Mouse (Mus musculus): ENCODE measurements around the gene Cdca5. TPM values are rescaled to one million over a fixed set of nuclear protein-coding genes. Genes with fewer than 3 reads are reported as not detected.
A peak's percentile ranks its signal among the peaks of the same experiment; 100 is the strongest.
"Not testable (repeated sequence)": the region's sequence is repeated elsewhere in the genome, so short reads cannot be mapped to it uniquely, and the experiment has no call there.

Gene Cdca5
- polyA plus RNA-seq, 1 experiment from 2014 or later, result 6.8 TPM

- Histone ChIP-seq H3K9me3 (ENCODE audit: control insufficient read depth, low read length) (no peaks in the 10 kb centered on the region), H3K4me1 (replicated peaks; ENCODE audit: control insufficient read depth, insufficient read depth, low read length) (0 out of 2 replicates have a peak, but pooled peaks cover 4% of the 10 kb centered on the region)
Measured at GRCm38 (mm10) chr19:6127760-6128341, 43.1 kb downstream of the Cdca5 start, which contains the start of gene Snx15. Snx15 (minus strand) TSS chr19:6128304.

DNA sequence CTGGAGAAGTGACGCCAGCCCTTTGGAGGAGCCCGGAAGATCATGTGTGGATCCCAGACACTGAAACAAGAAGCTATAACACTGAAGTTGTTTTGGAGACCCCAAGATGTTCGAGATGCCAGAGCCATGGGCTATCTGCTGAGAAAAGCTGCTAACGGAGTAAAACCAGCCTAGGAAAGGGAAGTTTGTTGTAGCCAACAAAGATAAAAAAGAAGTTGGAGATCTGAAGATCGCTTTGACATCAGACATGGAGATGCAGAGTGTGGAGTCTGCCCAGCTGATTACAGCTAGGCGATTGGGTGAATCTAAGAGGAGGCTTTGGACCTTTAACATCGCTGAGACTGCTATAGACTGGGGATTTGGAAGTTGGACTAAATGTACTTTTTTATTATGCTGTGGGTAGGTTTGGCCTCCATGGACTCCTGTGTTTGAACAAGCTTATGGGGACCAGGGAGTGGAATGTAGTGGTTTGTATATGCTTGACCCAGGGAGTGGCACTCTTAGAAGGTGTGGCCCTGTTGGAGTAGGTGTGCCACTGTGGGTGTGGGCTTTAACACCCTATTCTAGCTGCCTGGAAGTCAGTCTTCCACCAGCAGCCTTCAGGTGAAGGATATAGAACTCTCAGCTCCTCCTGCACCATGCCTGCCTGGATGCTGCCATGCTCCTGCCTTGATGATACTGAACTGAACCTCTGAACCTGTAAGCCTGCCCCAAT lies 45.8 kb downstream of the Cdca5 start:
- peaks cover 14% of the 10 kb centered on the region for H3K36me3 ChIP-seq (replicated peaks; ENCODE audit: control insufficient read depth, insufficient read depth)
- H3K9me3 ChIP-seq (ENCODE audit: control insufficient read depth, low read length); H3K4me2 ChIP-seq (replicated peaks); H3K27ac ChIP-seq; H3K9ac ChIP-seq; ATAC-seq (ENCODE audit: low FRiP score); H3K27me3 ChIP-seq (ENCODE audit: control insufficient read depth, insufficient read depth, low read length); DNase-seq (ENCODE audit: low spot score); H3K4me3 ChIP-seq (replicated peaks; ENCODE audit: low read length); H3K4me1 ChIP-seq (replicated peaks; ENCODE audit: control insufficient read depth, insufficient read depth, low read length): not testable (repeated sequence)
- 78% methylated on average over 7 of the region's 7 CpGs for WGBS

More at GRCm38 (mm10) chr19:6127760-6128341, 43.1 kb downstream of the Cdca5 start, which contains the start of gene Snx15:
- peak; percentile 94 for ATAC-seq (ENCODE audit: low FRiP score)
- Histone ChIP-seq H3K27ac (peak within 1 kb of the TSS; percentile 90), H3K4me3 (replicated peaks; ENCODE audit: low read length) (peak within 1 kb of the TSS; percentile 55), H3K4me2 (replicated peaks) (peak within 1 kb of the TSS; percentile 57), H3K9ac (peak within 1 kb of the TSS; percentile 74), H3K27me3 (ENCODE audit: control insufficient read depth, insufficient read depth, low read length) (no peaks in the 10 kb centered on the region), H3K36me3 (replicated peaks; ENCODE audit: control insufficient read depth, insufficient read depth) (no peaks in the 10 kb centered on the region; the same call in 1 of the 2 replicates)
- whole genome bisulfite sequencing, result under 1% methylated on average over 32 of the region's 32 CpGs
- peak; percentile 90 for DNase-seq (ENCODE audit: low spot score)

DNA sequence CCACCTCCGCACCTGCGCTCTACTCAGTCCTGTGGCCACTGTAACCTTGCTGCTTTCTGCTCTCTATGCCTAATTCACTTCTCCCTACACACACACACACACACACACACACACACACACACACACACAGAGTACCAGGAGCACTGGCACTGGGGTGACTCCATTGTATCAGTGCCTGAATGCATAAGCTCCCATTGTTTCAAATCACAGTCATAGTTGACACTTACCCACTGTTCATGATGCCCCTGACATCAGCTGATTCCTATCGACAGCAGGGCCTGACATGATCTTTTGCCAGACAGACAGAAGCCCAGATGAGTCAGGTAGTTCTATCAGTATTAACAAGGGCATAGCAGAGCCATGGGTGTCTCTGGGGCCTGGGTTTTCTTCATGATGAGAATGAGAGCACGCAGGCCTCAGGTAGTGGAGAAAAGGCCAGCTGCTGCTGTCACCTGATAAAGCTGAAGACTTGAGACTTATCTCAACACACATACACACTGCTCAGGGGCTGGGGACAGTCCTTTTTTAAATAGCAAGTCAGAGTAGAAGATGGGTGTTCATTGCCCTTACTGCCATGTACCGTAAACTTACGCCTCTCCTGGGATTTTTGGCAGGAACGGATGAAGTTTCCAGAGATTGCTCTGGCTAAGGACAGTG lies 47.5 kb downstream of the Cdca5 start:
- Histone ChIP-seq H3K27ac (no peak overlapping the region), H3K9me3 (ENCODE audit: control insufficient read depth, low read length) (no peaks in the 10 kb centered on the region), H3K36me3 (replicated peaks; ENCODE audit: control insufficient read depth, insufficient read depth) (peaks cover 30% of the 10 kb centered on the region), H3K4me1 (replicated peaks; ENCODE audit: control insufficient read depth, insufficient read depth, low read length) (0 out of 2 replicates have a peak, but pooled peaks cover 4% of the 10 kb centered on the region), H3K4me3 (replicated peaks; ENCODE audit: low read length) (no peak overlapping the region), H3K27me3 (ENCODE audit: control insufficient read depth, insufficient read depth, low read length) (no peaks in the 10 kb centered on the region), H3K4me2 (replicated peaks) (no peak overlapping the region), H3K9ac (no peak overlapping the region)
- ATAC-seq (ENCODE audit: low FRiP score) (no peak), DNase-seq (ENCODE audit: low spot score) (no peak)
- 81% methylated on average over 7 of the region's 7 CpGs for WGBS

DNA sequence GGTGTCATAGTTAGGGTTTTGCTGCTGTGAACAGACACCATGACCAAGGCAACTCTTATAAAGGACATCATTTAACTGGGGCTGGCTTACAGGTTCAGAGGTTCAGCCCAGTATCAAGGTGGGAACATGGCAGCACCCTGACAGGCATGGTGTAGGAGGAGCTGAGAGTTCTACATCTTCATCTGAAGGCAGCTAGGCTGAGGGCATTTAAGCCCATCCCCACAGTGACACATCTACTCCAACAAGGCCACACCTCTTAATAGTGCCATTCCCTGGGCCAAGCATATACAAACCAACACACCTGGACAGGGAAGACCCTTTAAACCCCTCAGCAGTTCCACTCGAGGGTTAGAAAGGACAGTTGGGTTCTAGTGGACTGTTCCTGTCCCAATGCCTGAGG lies 48.4 kb downstream of the Cdca5 start:
- not testable (repeated sequence) for ATAC-seq (ENCODE audit: low FRiP score); H3K27me3 ChIP-seq (ENCODE audit: control insufficient read depth, insufficient read depth, low read length); H3K9me3 ChIP-seq (ENCODE audit: control insufficient read depth, low read length); H3K4me1 ChIP-seq (replicated peaks; ENCODE audit: control insufficient read depth, insufficient read depth, low read length); H3K9ac ChIP-seq; H3K27ac ChIP-seq; H3K4me2 ChIP-seq (replicated peaks); H3K4me3 ChIP-seq (replicated peaks; ENCODE audit: low read length); DNase-seq (ENCODE audit: low spot score)
- WGBS, result 68% methylated on average over 1 of the region's 1 CpGs
- peaks cover 35% of the 10 kb centered on the region for H3K36me3 ChIP-seq (replicated peaks; ENCODE audit: control insufficient read depth, insufficient read depth)

- 88% methylated on average over 3 of the region's 3 CpGs for WGBS
Measured at GRCm38 (mm10) chr19:6136397-6136796, 51.6 kb downstream of the Cdca5 start.

DNA sequence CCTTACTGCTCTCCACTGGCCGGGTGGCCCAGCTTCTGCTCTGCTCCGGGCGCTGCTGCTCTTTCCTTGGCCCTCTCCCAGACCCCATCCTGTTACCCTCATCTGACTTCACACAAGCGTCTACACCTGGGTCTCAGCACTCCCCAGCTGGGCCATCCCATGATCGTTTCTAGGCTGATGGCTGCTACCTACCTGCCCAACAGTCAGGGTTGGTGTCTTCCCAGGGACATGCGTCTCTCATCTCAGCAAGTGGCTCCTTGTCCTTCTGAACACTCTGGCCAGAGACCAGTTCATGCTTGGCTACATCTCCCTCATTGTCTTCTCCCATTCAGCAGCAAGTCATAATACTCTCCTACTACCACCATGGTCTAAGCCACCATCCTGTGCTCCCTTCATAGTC lies 54.9 kb downstream of the Cdca5 start:
- H3K9ac ChIP-seq, result peak overlapping the region; percentile 73
- H3K9me3 ChIP-seq (ENCODE audit: control insufficient read depth, low read length), result no peaks in the 10 kb centered on the region
- WGBS, result 91% methylated on average over 6 of the region's 6 CpGs
- H3K4me2 ChIP-seq (replicated peaks), result peak overlapping the region; percentile 76
- no peak for ATAC-seq (ENCODE audit: low FRiP score)
- peak overlapping the region; percentile 46 for H3K4me3 ChIP-seq (replicated peaks; ENCODE audit: low read length)
- no peak overlapping the region; the same call in 1 of the 2 replicates for H3K27ac ChIP-seq
- peaks cover 29% of the 10 kb centered on the region for H3K36me3 ChIP-seq (replicated peaks; ENCODE audit: control insufficient read depth, insufficient read depth)
- H3K4me1 ChIP-seq (replicated peaks; ENCODE audit: control insufficient read depth, insufficient read depth, low read length), result peaks cover 10% of the 10 kb centered on the region
- no peaks in the 10 kb centered on the region for H3K27me3 ChIP-seq (ENCODE audit: control insufficient read depth, insufficient read depth, low read length)
- no peak for DNase-seq (ENCODE audit: low spot score)

More at GRCm38 (mm10) chr19:6136397-6136796, 51.6 kb downstream of the Cdca5 start:
- Histone ChIP-seq H3K9ac (no peak overlapping the region), H3K4me1 (replicated peaks; ENCODE audit: control insufficient read depth, insufficient read depth, low read length) (peaks cover 10% of the 10 kb centered on the region), H3K27ac (no peak overlapping the region), H3K4me2 (replicated peaks) (no peak overlapping the region), H3K9me3 (ENCODE audit: control insufficient read depth, low read length) (no peaks in the 10 kb centered on the region), H3K36me3 (replicated peaks; ENCODE audit: control insufficient read depth, insufficient read depth) (peaks cover 35% of the 10 kb centered on the region), H3K4me3 (replicated peaks; ENCODE audit: low read length) (no peak overlapping the region), H3K27me3 (ENCODE audit: control insufficient read depth, insufficient read depth, low read length) (no peaks in the 10 kb centered on the region)
- no peak for DNase-seq (ENCODE audit: low spot score)
- ATAC-seq (ENCODE audit: low FRiP score), result no peak

GRCm38 (mm10) chr19:6140374-6140677 lies 55.5 kb downstream of the Cdca5 start:
- WGBS, result 9% methylated on average over 16 of the region's 16 CpGs
- H3K4me3 ChIP-seq (replicated peaks; ENCODE audit: low read length), result peak overlapping the region; percentile 46
- ATAC-seq (ENCODE audit: low FRiP score), result no peak
- peak overlapping the region; percentile 76 for H3K4me2 ChIP-seq (replicated peaks)
- H3K9ac ChIP-seq, result peak overlapping the region; percentile 73
- peak; percentile 29 for DNase-seq (ENCODE audit: low spot score)
- peak overlapping the region; percentile 96 for H3K27ac ChIP-seq
- peaks cover 23% of the 10 kb centered on the region for H3K36me3 ChIP-seq (replicated peaks; ENCODE audit: control insufficient read depth, insufficient read depth)
- H3K27me3 ChIP-seq (ENCODE audit: control insufficient read depth, insufficient read depth, low read length), result no peaks in the 10 kb centered on the region
- peaks cover 10% of the 10 kb centered on the region for H3K4me1 ChIP-seq (replicated peaks; ENCODE audit: control insufficient read depth, insufficient read depth, low read length)
- H3K9me3 ChIP-seq (ENCODE audit: control insufficient read depth, low read length), result no peaks in the 10 kb centered on the region

DNA sequence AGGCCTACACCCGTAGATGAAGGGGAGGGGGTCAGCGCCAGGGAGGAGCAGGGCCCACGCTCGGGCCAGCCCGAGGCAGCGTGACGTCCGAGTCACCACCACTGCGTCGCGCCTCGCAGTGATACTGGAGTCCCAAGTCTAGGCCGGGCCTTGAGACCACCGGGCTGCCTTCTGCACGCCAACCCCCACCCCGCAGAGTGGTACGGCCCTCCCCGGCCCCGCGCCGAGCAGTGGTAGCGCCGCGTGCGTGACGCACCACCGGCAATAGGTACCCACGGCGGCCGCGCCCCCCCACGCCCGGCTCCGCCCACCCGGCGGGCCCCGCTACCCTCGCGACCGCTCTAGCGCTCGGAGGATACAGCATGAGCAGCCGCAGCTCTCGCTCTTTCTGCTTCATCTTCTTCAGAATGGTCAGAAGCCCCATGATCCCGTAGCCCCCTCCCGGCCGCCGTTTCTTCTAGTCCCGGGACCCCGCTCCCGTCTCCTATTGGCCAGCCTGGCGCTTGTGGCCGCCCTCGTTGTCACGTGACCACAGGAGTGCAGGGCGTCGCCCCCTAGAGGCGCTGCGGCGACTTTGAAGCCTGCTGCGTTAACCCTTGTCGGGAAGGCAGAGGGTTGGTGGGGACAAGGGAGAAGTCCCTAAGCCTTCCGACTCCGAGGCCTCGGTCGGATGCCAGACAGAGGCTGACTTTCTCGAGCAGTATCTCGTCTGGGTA lies 56.1 kb downstream of the Cdca5 start, which contains the start of gene Batf2:
TSS of gene Batf2 (plus strand) at position 306 of the 716 bp plus-strand sequence.
- Histone ChIP-seq H3K4me1 (replicated peaks; ENCODE audit: control insufficient read depth, insufficient read depth, low read length) (peaks cover 10% of the 10 kb centered on the region), H3K36me3 (replicated peaks; ENCODE audit: control insufficient read depth, insufficient read depth) (peaks cover 18% of the 10 kb centered on the region; the same call in 1 of the 2 replicates), H3K4me2 (replicated peaks) (peak within 1 kb of the TSS; percentile 76), H3K9me3 (ENCODE audit: control insufficient read depth, low read length) (no peaks in the 10 kb centered on the region), H3K9ac (peak within 1 kb of the TSS; percentile 73), H3K4me3 (replicated peaks; ENCODE audit: low read length) (peak within 1 kb of the TSS; percentile 46), H3K27ac (peak within 1 kb of the TSS; percentile 96), H3K27me3 (ENCODE audit: control insufficient read depth, insufficient read depth, low read length) (no peaks in the 10 kb centered on the region)
- under 1% methylated on average over 68 of the region's 68 CpGs for WGBS
- peak; percentile 93 for DNase-seq (ENCODE audit: low spot score)
- peak; percentile 94 for ATAC-seq (ENCODE audit: low FRiP score)

Measured in hindbrain, embryonic 14.5 days (tissue).